Mouse (Mus musculus): ENCODE results near the gene Olfr1065. TPM values are rescaled to one million over a fixed set of nuclear protein-coding genes. Genes with fewer than 3 reads are reported as not detected.
"Not testable (repeated sequence)": the region's sequence is repeated elsewhere in the genome, so short reads cannot be mapped to it uniquely, and the experiment has no call there.

Olfr1065 gene
- polyA plus RNA-seq (2014; fragmentation: Nextera tagmentation; extraction: Ambion mirVana): not detected in 2 replicates

DNA sequence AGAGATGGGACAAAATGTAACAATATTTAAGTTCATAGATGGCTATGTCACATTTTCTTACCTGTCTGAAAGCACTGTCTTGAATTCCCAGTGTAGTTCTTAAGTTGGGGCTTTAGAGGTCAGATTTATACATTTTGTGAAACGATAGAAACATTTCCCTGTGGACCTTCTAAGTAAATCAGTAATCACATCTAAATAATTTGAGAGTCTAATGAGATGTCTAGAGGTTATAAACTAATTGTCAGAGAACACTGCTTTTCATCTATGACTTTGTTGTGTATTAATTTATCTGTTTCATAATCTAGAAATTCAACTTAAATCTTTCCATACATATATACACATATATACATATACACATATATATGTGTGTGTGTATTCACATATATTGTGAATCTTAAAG is at the start of gene Olfr1065:
TSS of gene Olfr1065 (minus strand) at position 101 of the 400 bp plus-strand sequence.
- not testable (repeated sequence) for H3K4me2 ChIP-seq (ENCODE audit: low read depth, low read length, severe bottlenecking); H3K36me3 ChIP-seq (ENCODE audit: control insufficient read depth, insufficient read depth, low read length); H3K27me3 ChIP-seq (ENCODE audit: control insufficient read depth, insufficient read depth, low read length); H3K9me3 ChIP-seq (ENCODE audit: control insufficient read depth, low read length); H3K9ac ChIP-seq (ENCODE audit: low read length); ATAC-seq (replicated peaks; ENCODE audit: low FRiP score); H3K4me3 ChIP-seq (ENCODE audit: low read depth, low read length); H3K27ac ChIP-seq (ENCODE audit: low read depth, low read length); DNase-seq (ENCODE audit: low spot score); H3K4me1 ChIP-seq (replicated peaks; ENCODE audit: control insufficient read depth, insufficient read depth, low read length)
- WGBS: no CpG with 5 or more reads among the region's 1 CpGs

DNA sequence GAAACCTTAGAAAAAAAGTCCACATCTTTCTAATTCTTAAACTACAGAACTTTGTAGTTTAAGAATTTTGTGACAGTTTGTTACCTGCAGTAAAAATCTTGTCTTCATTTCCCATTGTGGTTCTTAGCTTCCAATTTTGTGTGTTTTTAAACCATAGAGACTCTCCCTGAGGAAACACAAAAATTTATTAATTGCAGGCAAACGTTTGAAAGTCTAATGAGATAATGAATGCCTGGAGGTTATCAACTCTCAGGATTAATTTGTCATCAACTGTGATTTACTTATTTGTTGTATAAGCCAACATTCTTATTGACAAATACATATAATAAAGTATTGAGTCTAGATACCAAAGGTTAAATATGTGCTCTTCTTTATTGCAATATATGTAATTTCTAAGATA is 36.9 kb upstream of the Olfr1065 start, which contains the start of gene Olfr228:
TSS of gene Olfr228 (minus strand) at position 101 of the 400 bp plus-strand sequence.
- H3K27ac ChIP-seq (ENCODE audit: low read depth, low read length): no peak within 1 kb of the TSS
- H3K9ac ChIP-seq (ENCODE audit: low read length): no peak within 1 kb of the TSS
- H3K27me3 ChIP-seq (ENCODE audit: control insufficient read depth, insufficient read depth, low read length): no peaks in the 10 kb centered on the region
- H3K4me2 ChIP-seq (ENCODE audit: low read depth, low read length, severe bottlenecking): no peak within 1 kb of the TSS
- DNase-seq (ENCODE audit: low spot score) (no peak), ATAC-seq (replicated peaks; ENCODE audit: low FRiP score) (no peak)
- H3K9me3 ChIP-seq (ENCODE audit: control insufficient read depth, low read length): no peaks in the 10 kb centered on the region
- no peak within 1 kb of the TSS for H3K4me3 ChIP-seq (ENCODE audit: low read depth, low read length)
- H3K4me1 ChIP-seq (replicated peaks; ENCODE audit: control insufficient read depth, insufficient read depth, low read length): no peaks in the 10 kb centered on the region
- 72% methylated on average over 1 of the region's 1 CpGs for WGBS
- H3K36me3 ChIP-seq (ENCODE audit: control insufficient read depth, insufficient read depth, low read length): no peaks in the 10 kb centered on the region

DNA sequence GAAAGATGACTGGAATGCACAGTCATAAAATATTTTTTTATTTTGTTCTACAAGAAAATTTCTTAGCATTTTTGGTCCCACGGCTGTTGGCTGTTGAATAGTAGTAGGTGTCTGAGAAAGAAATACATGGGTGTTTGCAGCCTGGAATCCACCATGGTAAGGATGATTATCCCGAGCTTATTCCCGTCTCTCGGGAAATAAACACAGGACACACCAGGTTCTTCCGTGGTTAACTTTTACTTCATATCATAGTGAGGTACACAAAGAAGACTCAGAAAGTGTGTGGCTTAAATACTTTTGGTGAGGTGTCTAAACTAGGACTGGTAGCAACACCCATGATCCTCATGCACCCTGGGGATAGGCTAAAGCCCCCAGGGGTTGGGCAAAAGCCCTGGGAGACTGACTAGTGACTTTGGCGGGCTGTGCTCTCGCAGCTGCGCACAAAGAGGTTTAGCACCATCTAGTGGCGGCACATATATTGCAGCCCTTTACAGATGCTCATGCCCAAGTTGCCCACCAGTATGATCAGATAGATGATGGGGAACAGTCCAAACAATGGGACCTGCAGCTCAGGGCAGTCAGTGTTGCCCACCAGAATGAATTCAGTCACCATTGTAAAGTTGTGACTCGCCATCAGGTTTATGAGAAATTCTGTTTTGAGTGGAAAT is 14.2 kb upstream of the Olfr1065 start:
- ATAC-seq (replicated peaks; ENCODE audit: low FRiP score): peak; percentile 80
- peak; percentile 70 for DNase-seq (ENCODE audit: low spot score)
- Histone ChIP-seq H3K9me3 (ENCODE audit: control insufficient read depth, low read length) (no peaks in the 10 kb centered on the region), H3K27me3 (ENCODE audit: control insufficient read depth, insufficient read depth, low read length) (no peaks in the 10 kb centered on the region), H3K36me3 (ENCODE audit: control insufficient read depth, insufficient read depth, low read length) (no peaks in the 10 kb centered on the region), H3K27ac (ENCODE audit: low read depth, low read length) (no peak overlapping the region), H3K9ac (ENCODE audit: low read length) (no peak overlapping the region), H3K4me1 (replicated peaks; ENCODE audit: control insufficient read depth, insufficient read depth, low read length) (no peaks in the 10 kb centered on the region), H3K4me3 (ENCODE audit: low read depth, low read length) (no peak overlapping the region), H3K4me2 (ENCODE audit: low read depth, low read length, severe bottlenecking) (no peak overlapping the region)
- 43% methylated on average over 10 of the region's 10 CpGs for WGBS

DNA sequence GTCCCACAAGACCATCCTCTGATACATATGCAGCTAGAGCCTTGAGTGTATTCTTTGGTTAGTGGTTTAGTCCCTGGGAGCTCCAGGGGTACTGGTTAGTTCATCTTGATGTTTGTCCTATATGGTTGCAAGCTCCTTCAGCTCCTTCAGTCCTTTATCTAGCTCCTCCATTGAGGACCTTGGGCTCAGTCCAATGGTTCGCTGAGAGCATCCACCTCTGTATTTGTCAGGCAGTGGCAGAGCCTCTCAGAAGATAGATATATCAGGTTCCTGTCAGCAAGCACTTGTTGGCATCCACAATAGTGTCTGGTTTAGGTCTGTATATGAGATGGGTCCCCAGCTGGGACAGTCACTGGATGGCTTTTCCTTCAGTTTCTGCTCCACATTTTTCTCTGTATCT is 10.0 kb upstream of the Olfr1065 start:
- no peak overlapping the region for H3K27ac ChIP-seq (ENCODE audit: low read depth, low read length)
- H3K4me2 ChIP-seq (ENCODE audit: low read depth, low read length, severe bottlenecking): no peak overlapping the region
- no peak for DNase-seq (ENCODE audit: low spot score)
- H3K36me3 ChIP-seq (ENCODE audit: control insufficient read depth, insufficient read depth, low read length): no peaks in the 10 kb centered on the region
- no peak for ATAC-seq (replicated peaks; ENCODE audit: low FRiP score)
- H3K9me3 ChIP-seq (ENCODE audit: control insufficient read depth, low read length): no peaks in the 10 kb centered on the region
- no peak overlapping the region for H3K4me3 ChIP-seq (ENCODE audit: low read depth, low read length)
- H3K4me1 ChIP-seq (replicated peaks; ENCODE audit: control insufficient read depth, insufficient read depth, low read length): no peaks in the 10 kb centered on the region
- H3K9ac ChIP-seq (ENCODE audit: low read length): no peak overlapping the region
- H3K27me3 ChIP-seq (ENCODE audit: control insufficient read depth, insufficient read depth, low read length): no peaks in the 10 kb centered on the region
- 77% methylated on average over 1 of the region's 1 CpGs for WGBS

DNA sequence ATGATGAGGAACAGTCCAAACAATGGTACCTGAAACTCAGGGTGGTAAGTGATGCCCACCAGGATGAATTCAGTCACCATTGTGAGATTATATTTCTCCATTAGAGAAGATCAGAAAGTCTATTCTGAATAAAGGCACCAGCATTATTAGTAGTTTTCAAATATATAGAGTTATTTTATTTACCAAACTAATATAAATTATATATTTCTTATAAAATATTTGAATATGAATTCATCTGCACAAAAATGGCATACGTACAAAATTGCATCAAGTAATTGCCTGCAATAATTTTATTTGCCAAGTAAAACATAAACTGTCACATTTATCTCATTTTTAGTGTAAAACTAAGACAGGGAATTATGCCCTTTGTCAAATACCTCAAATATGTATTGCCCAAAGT is 5.8 kb upstream of the Olfr1065 start, which contains the start of gene Olfr1066:
TSS of gene Olfr1066 (minus strand) at position 101 of the 400 bp plus-strand sequence.
- ATAC-seq (replicated peaks; ENCODE audit: low FRiP score): no peak
- WGBS: 94% methylated on average over 1 of the region's 1 CpGs

DNA sequence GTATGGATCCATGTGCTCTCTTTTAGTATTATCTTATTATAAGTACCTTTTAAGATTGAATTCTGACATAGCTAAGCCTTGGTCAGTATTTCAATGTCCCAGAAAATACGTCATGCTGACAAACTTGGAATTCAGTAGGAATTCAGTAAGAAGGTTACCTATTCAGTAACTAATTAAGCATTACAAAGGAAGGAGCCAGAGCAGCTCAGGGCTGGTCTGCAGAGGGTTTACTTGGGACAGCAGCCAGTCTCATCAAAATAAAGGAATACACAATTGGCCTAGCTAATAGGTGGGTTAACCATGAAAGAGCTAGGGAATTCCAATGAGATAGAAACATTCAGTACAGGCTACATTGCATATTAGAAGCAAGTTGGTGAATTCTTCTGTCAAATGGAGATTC is 8.3 kb downstream of the Olfr1065 start:
- not testable (repeated sequence) for H3K4me1 ChIP-seq (replicated peaks; ENCODE audit: control insufficient read depth, insufficient read depth, low read length); H3K36me3 ChIP-seq (ENCODE audit: control insufficient read depth, insufficient read depth, low read length); H3K9me3 ChIP-seq (ENCODE audit: control insufficient read depth, low read length); ATAC-seq (replicated peaks; ENCODE audit: low FRiP score); H3K9ac ChIP-seq (ENCODE audit: low read length); DNase-seq (ENCODE audit: low spot score); H3K4me3 ChIP-seq (ENCODE audit: low read depth, low read length); H3K27me3 ChIP-seq (ENCODE audit: control insufficient read depth, insufficient read depth, low read length); H3K27ac ChIP-seq (ENCODE audit: low read depth, low read length); H3K4me2 ChIP-seq (ENCODE audit: low read depth, low read length, severe bottlenecking)
- WGBS: 63% methylated on average over 1 of the region's 1 CpGs

More for the DNA sequence above, 5.8 kb upstream of the Olfr1065 start, which contains the start of gene Olfr1066:
- H3K27ac ChIP-seq (ENCODE audit: low read depth, low read length): no peak within 1 kb of the TSS
- DNase-seq (ENCODE audit: low spot score): no peak
- H3K4me3 ChIP-seq (ENCODE audit: low read depth, low read length): no peak within 1 kb of the TSS
- H3K27me3 ChIP-seq (ENCODE audit: control insufficient read depth, insufficient read depth, low read length): no peaks in the 10 kb centered on the region
- no peak within 1 kb of the TSS for H3K9ac ChIP-seq (ENCODE audit: low read length)
- H3K9me3 ChIP-seq (ENCODE audit: control insufficient read depth, low read length): no peaks in the 10 kb centered on the region
- H3K4me2 ChIP-seq (ENCODE audit: low read depth, low read length, severe bottlenecking): no peak within 1 kb of the TSS
- H3K36me3 ChIP-seq (ENCODE audit: control insufficient read depth, insufficient read depth, low read length): no peaks in the 10 kb centered on the region
- no peaks in the 10 kb centered on the region for H3K4me1 ChIP-seq (replicated peaks; ENCODE audit: control insufficient read depth, insufficient read depth, low read length)

DNA sequence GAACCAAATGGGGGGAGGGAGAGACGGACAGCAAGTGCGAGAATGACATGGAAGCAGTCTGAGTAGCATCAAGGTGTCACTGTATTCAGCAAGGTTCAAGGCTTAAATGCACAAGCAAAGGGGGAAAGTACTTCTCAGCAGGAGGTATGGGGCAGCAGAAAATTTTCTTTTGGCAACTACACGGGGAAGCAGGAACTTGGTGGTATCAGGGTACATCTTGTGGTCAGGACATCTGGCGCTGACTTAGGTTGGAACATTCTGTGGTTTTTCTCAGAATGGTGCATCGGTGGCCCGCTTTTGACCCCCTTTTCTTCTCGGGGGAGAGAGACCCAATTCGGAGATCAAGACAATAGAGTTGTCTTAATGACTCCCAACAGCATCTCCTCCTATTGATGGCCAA is 21.9 kb downstream of the Olfr1065 start:
- 87% methylated on average over 8 of the region's 8 CpGs for WGBS
- not testable (repeated sequence) for DNase-seq (ENCODE audit: low spot score); H3K4me1 ChIP-seq (replicated peaks; ENCODE audit: control insufficient read depth, insufficient read depth, low read length); ATAC-seq (replicated peaks; ENCODE audit: low FRiP score); H3K4me2 ChIP-seq (ENCODE audit: low read depth, low read length, severe bottlenecking); H3K27me3 ChIP-seq (ENCODE audit: control insufficient read depth, insufficient read depth, low read length); H3K9me3 ChIP-seq (ENCODE audit: control insufficient read depth, low read length); H3K9ac ChIP-seq (ENCODE audit: low read length); H3K4me3 ChIP-seq (ENCODE audit: low read depth, low read length); H3K27ac ChIP-seq (ENCODE audit: low read depth, low read length); H3K36me3 ChIP-seq (ENCODE audit: control insufficient read depth, insufficient read depth, low read length)

DNA sequence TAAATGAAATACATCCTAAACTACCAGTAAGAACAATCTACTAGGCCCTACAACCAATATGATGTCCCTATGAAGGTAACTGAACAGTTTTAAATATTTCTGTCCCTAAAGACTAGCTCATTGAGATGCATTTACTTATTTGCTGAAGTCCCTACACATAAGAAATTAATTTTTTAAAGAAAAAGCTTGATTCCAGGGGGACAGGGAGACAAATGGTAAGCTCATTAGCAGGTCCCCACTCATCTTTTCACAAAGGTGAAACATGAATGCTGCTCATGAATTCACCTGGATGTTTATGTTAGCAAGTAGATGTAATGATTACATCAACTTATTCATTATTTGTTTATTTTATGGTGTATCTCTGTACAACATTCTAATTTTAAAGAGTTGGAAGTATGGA is 23.7 kb downstream of the Olfr1065 start, which contains the start of gene Olfr1062:
TSS of gene Olfr1062 (minus strand) at position 101 of the 400 bp plus-strand sequence.
- H3K36me3 ChIP-seq (ENCODE audit: control insufficient read depth, insufficient read depth, low read length); ATAC-seq (replicated peaks; ENCODE audit: low FRiP score); H3K4me2 ChIP-seq (ENCODE audit: low read depth, low read length, severe bottlenecking); H3K9ac ChIP-seq (ENCODE audit: low read length); H3K4me3 ChIP-seq (ENCODE audit: low read depth, low read length); H3K4me1 ChIP-seq (replicated peaks; ENCODE audit: control insufficient read depth, insufficient read depth, low read length); H3K27ac ChIP-seq (ENCODE audit: low read depth, low read length); H3K9me3 ChIP-seq (ENCODE audit: control insufficient read depth, low read length); H3K27me3 ChIP-seq (ENCODE audit: control insufficient read depth, insufficient read depth, low read length); DNase-seq (ENCODE audit: low spot score): not testable (repeated sequence)

DNA sequence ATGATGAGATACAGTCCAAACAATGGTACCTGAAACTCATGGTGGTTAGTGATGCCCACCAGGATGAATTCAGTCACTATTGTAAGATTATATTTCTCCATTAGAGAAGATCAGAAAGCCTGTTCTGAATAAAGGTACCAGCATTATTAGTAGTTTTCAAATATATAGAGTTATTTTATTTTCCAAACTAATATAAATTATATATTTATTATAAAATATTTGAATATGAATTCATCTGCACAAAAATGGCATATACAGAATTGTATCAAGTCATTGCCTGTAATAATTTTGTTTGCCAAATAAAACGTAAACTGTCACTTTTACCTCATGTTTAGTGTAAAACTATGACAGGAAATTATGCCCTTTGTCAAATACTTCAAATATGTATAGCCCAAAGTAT is 36.4 kb downstream of the Olfr1065 start, which contains the start of gene Olfr1061:
TSS of gene Olfr1061 (minus strand) at position 101 of the 400 bp plus-strand sequence.
- no peak within 1 kb of the TSS for H3K9ac ChIP-seq (ENCODE audit: low read length)
- DNase-seq (ENCODE audit: low spot score) (no peak), ATAC-seq (replicated peaks; ENCODE audit: low FRiP score) (no peak)
- no peak within 1 kb of the TSS for H3K4me3 ChIP-seq (ENCODE audit: low read depth, low read length)
- H3K9me3 ChIP-seq (ENCODE audit: control insufficient read depth, low read length): no peaks in the 10 kb centered on the region
- H3K27ac ChIP-seq (ENCODE audit: low read depth, low read length): no peak within 1 kb of the TSS
- no peaks in the 10 kb centered on the region for H3K4me1 ChIP-seq (replicated peaks; ENCODE audit: control insufficient read depth, insufficient read depth, low read length)
- 88% methylated on average over 1 of the region's 1 CpGs for WGBS
- H3K36me3 ChIP-seq (ENCODE audit: control insufficient read depth, insufficient read depth, low read length): no peaks in the 10 kb centered on the region
- H3K27me3 ChIP-seq (ENCODE audit: control insufficient read depth, insufficient read depth, low read length): no peaks in the 10 kb centered on the region
- no peak within 1 kb of the TSS for H3K4me2 ChIP-seq (ENCODE audit: low read depth, low read length, severe bottlenecking)
